10 mouse cellular contexts compared by ENCODE assay signal in genomic region chr7:123503358-123503757, GRCm38 (mm10). TPM values are rescaled to one million over a fixed set of nuclear protein-coding genes. Genes with fewer than 3 reads are reported as not detected.
DNase-seq lines count a peak whose midpoint lies in the region; ATAC-seq and TF ChIP-seq lines count a peak whose summit lies in the region.
"Had no signal": no experiment of that assay in that cellular context is flagged by ENCODE, and none has a peak within 500 bp of the region (broad histone marks: within the 10 kb centered on the region; RNA-seq: fewer than 3 reads in every experiment).

No protein-coding gene starts in this region.

- DNase-seq in kidney, adult 9 months: peak; percentile 32
- DNase-seq in adrenal gland, adult 2 months: peak; percentile 26
- peak; percentile 83 for DNase-seq in kidney, postnatal 0 days (ENCODE audit: low spot score)
- peak; percentile 54 for DNase-seq in stomach, postnatal 0 days (ENCODE audit: low spot score)
- DNase-seq in right cerebral cortex, adult 2 months (ENCODE audit: low spot score in 2 of 2): no peak
- no peak for DNase-seq in cerebellum, adult 8-10 months
- DNase-seq in forebrain, embryonic 11.5 days (ENCODE audit: low spot score): no peak
- DNase-seq: right cerebral cortex, postnatal 4 days had no signal

- ATAC-seq in kidney, embryonic 15.5 days (replicated peaks; ENCODE audit: low FRiP score): no peak
- ATAC-seq in kidney, postnatal 0 days (replicated peaks; ENCODE audit: low FRiP score, low read depth): no peak
- ATAC-seq in stomach, postnatal 0 days (ENCODE audit: low FRiP score, low TSS enrichment): no peak
- ATAC-seq in forebrain, embryonic 11.5 days (replicated peaks; ENCODE audit: low FRiP score): no peak

- peaks cover 11% of the 10 kb centered on the region for H3K4me1 ChIP-seq in kidney, embryonic 15.5 days
- no peaks in the 10 kb centered on the region for H3K4me1 ChIP-seq in kidney, postnatal 0 days (replicated peaks; ENCODE audit: insufficient read depth, low read length)
- H3K4me1 ChIP-seq in stomach, postnatal 0 days (replicated peaks; ENCODE audit: control insufficient read depth, insufficient read depth): no peaks in the 10 kb centered on the region
- peaks cover 2% of the 10 kb centered on the region; the same call in 1 of the 2 replicates for H3K4me1 ChIP-seq in forebrain, embryonic 11.5 days (replicated peaks; ENCODE audit: control insufficient read depth, insufficient read depth, low read length)

- H3K4me3 ChIP-seq in kidney, embryonic 15.5 days (replicated peaks): no peak overlapping the region
- H3K4me3 ChIP-seq in kidney, postnatal 0 days (replicated peaks; ENCODE audit: low read depth, low read length): no peak overlapping the region
- H3K4me3 ChIP-seq in stomach, postnatal 0 days (ENCODE audit: low read depth, low read length): no peak overlapping the region
- no peak overlapping the region for H3K4me3 ChIP-seq in forebrain, embryonic 11.5 days (ENCODE audit: low read depth, low read length)

- H3K27me3 ChIP-seq in kidney, embryonic 15.5 days: no peaks in the 10 kb centered on the region
- H3K27me3 ChIP-seq in kidney, postnatal 0 days (ENCODE audit: insufficient read depth, low read length): no peaks in the 10 kb centered on the region
- H3K27me3 ChIP-seq in stomach, postnatal 0 days (ENCODE audit: control insufficient read depth, insufficient read depth, low read length): no peaks in the 10 kb centered on the region
- no peaks in the 10 kb centered on the region for H3K27me3 ChIP-seq in forebrain, embryonic 11.5 days (ENCODE audit: control insufficient read depth, insufficient read depth, low read length)

- no peaks in the 10 kb centered on the region for H3K36me3 ChIP-seq in kidney, embryonic 15.5 days
- no peaks in the 10 kb centered on the region for H3K36me3 ChIP-seq in kidney, postnatal 0 days (ENCODE audit: insufficient read depth, low read length)
- no peaks in the 10 kb centered on the region for H3K36me3 ChIP-seq in stomach, postnatal 0 days (ENCODE audit: control insufficient read depth, insufficient read depth, low read length)
- H3K36me3 ChIP-seq in forebrain, embryonic 11.5 days (ENCODE audit: control insufficient read depth, insufficient read depth, low read length): no peaks in the 10 kb centered on the region; the same call in 1 of the 2 replicates

- no peak overlapping the region for H3K9ac ChIP-seq in kidney, embryonic 15.5 days
- H3K9ac ChIP-seq in kidney, postnatal 0 days (ENCODE audit: low read depth, low read length): no peak overlapping the region
- H3K9ac ChIP-seq in stomach, postnatal 0 days (ENCODE audit: low read length): no peak overlapping the region
- H3K9ac ChIP-seq in forebrain, embryonic 11.5 days (ENCODE audit: low read length): no peak overlapping the region

- H3K4me2 ChIP-seq in kidney, embryonic 15.5 days: no peak overlapping the region
- H3K4me2 ChIP-seq in kidney, postnatal 0 days (ENCODE audit: low read length): no peak overlapping the region
- no peak overlapping the region for H3K4me2 ChIP-seq in stomach, postnatal 0 days (replicated peaks; ENCODE audit: low read depth)
- H3K4me2 ChIP-seq in forebrain, embryonic 11.5 days (ENCODE audit: low read depth, low read length, severe bottlenecking): no peak overlapping the region

- no peak for TF ChIP-seq CTCF in kidney, postnatal 0 days (IDR thresholded peaks at IDR 0.05; ENCODE audit: low read depth)
- no peak for TF ChIP-seq CTCF in stomach, postnatal 0 days (IDR thresholded peaks at IDR 0.05; ENCODE audit: low read depth)

- H3K27ac ChIP-seq in kidney, embryonic 15.5 days: no peak overlapping the region
- H3K27ac ChIP-seq in kidney, postnatal 0 days: no peak overlapping the region
- H3K27ac ChIP-seq in stomach, postnatal 0 days (replicated peaks): no peak overlapping the region
- H3K27ac ChIP-seq in forebrain, embryonic 11.5 days (ENCODE audit: low read depth, low read length): no peak overlapping the region

- H3K9me3 ChIP-seq in kidney, embryonic 15.5 days (replicated peaks): peaks cover 9% of the 10 kb centered on the region
- H3K9me3 ChIP-seq in kidney, postnatal 0 days (replicated peaks; ENCODE audit: low read length): peaks cover 7% of the 10 kb centered on the region
- no peaks in the 10 kb centered on the region for H3K9me3 ChIP-seq in stomach, postnatal 0 days (ENCODE audit: control insufficient read depth, low read length)
- no peaks in the 10 kb centered on the region; the same call in 1 of the 2 replicates for H3K9me3 ChIP-seq in forebrain, embryonic 11.5 days (ENCODE audit: control insufficient read depth, low read length)

- 10% methylated on average over 1 of the region's 1 CpGs for WGBS in kidney, embryonic 15.5 days
- WGBS in kidney, postnatal 0 days: 17% methylated on average over 1 of the region's 1 CpGs
- 28% methylated on average over 1 of the region's 1 CpGs for WGBS in stomach, postnatal 0 days
- WGBS in forebrain, embryonic 11.5 days: 50% methylated on average over 1 of the region's 1 CpGs

- TF ChIP-seq EP300 in stomach, postnatal 0 days (optimal IDR thresholded peaks at IDR 0.05): no peak

RNA-seq across cellular contexts. Expression of gene Zkscan2, which starts 3.1 kb away (rescaled TPM):
- polyA plus RNA-seq in kidney, embryonic 15.5 days (2015; fragmentation: Nextera tagmentation; extraction: Ambion mirVana): 2.3 and 3.3 TPM in 2 replicates
- 1 to 10 TPM; 1.1 to 2.6 TPM for total RNA-seq in adrenal gland, adult 2 months (2021)
- polyA plus RNA-seq in adrenal gland, adult 2 months (2012; rRNA removed): 0.49 and 0.51 TPM in 2 replicates
- polyA plus RNA-seq in kidney, postnatal 0 days (2015; fragmentation: Nextera tagmentation; extraction: Ambion mirVana): 1.3 and 1.4 TPM in 2 replicates
- 0.25 and 0.28 TPM in 2 replicates for polyA plus RNA-seq in stomach, postnatal 0 days (2015; fragmentation: Nextera tagmentation; extraction: Ambion mirVana)
- polyA plus RNA-seq in forebrain, embryonic 11.5 days (2014; fragmentation: Nextera tagmentation; extraction: Ambion mirVana): 7.6 and 9.4 TPM in 2 replicates

RNA-seq across cellular contexts. Expression of gene Aqp8, which starts 41.3 kb away (rescaled TPM):
- 0.48 TPM in 1 of 2 replicates, not detected in the other for polyA plus RNA-seq in kidney, embryonic 15.5 days (2015; fragmentation: Nextera tagmentation; extraction: Ambion mirVana)
- not detected for total RNA-seq in adrenal gland, adult 2 months (2021)
- polyA plus RNA-seq in adrenal gland, adult 2 months (2012; rRNA removed): not detected in 2 replicates
- 0.56 and 0.99 TPM in 2 replicates for polyA plus RNA-seq in kidney, postnatal 0 days (2015; fragmentation: Nextera tagmentation; extraction: Ambion mirVana)
- 0.06 and 0.13 TPM in 2 replicates for polyA plus RNA-seq in stomach, postnatal 0 days (2015; fragmentation: Nextera tagmentation; extraction: Ambion mirVana)
- 1.1 TPM in 2 replicates for polyA plus RNA-seq in forebrain, embryonic 11.5 days (2014; fragmentation: Nextera tagmentation; extraction: Ambion mirVana)
- total RNA-seq: left cerebral cortex, postnatal 10 days had no signal

Comparison
In these comparisons a context has a peak if more than half of its experiments do, and no peak if none do; other contexts are left out.
1. DNase-seq: peak in kidney, adult 9 months (single experiment), adrenal gland, adult 2 months (single experiment), kidney, postnatal 0 days (single experiment) and stomach, postnatal 0 days (single experiment); none in right cerebral cortex, adult 2 months (0 of 2), cerebellum, adult 8-10 months (single experiment) and forebrain, embryonic 11.5 days (single experiment).